Mouse (Mus musculus) lung, embryonic 14.5 days (tissue): ENCODE data around the gene Nrg4. TPM values are rescaled to one million over a fixed set of nuclear protein-coding genes. Genes with fewer than 3 reads are reported as not detected.

Experiments
- ATAC-seq: fragments of 200-750 bp; cut with Nextera tagmentation; 2 replicates; pipeline ENCODE4 v1.8.0; 2017; ENCODE audit warnings: mild to moderate bottlenecking, moderate TSS enrichment, moderate library complexity; ENCODE audit not compliant: insufficient read depth
- DNase-seq: peaks from one replicate; pipeline ENCODE4 v3.0.0-alpha.2; 2015
- H3K27ac ChIP-seq: fragments of 300-500 bp; sonication (generic); 2 replicates; pipeline ENCODE4 v1.5.1; 2014; ENCODE audit warnings: low read depth, mild to moderate bottlenecking, moderate library complexity
- H3K27me3 ChIP-seq: fragments of 300-500 bp; sonication (generic); 2 replicates; pipeline ENCODE4 v1.6.1; 2014; ENCODE audit warnings: low read length, control low read depth; ENCODE audit not compliant: insufficient read depth
- H3K36me3 ChIP-seq: fragments of 300-500 bp; sonication (generic); 2 replicates; pipeline ENCODE4 v1.6.1; 2014; ENCODE audit warnings: control low read depth; ENCODE audit not compliant: insufficient read depth
- H3K4me1 ChIP-seq: fragments of 300-500 bp; sonication (generic); 2 replicates; pipeline ENCODE4 v1.6.1; 2014; ENCODE audit warnings: antibody characterized with exemption, control low read depth; ENCODE audit not compliant: insufficient read depth
- H3K4me2 ChIP-seq: fragments of 300-500 bp; sonication (generic); 2 replicates; pipeline ENCODE4 v1.6.1; 2014; ENCODE audit warnings: mild to moderate bottlenecking
- H3K4me3 ChIP-seq: fragments of 300-500 bp; sonication (generic); 2 replicates; pipeline ENCODE4 v1.5.1; 2014; ENCODE audit warnings: low read depth, low read length
- H3K9ac ChIP-seq: fragments of 300-500 bp; sonication (generic); 2 replicates; pipeline ENCODE4 v1.6.1; 2014
- H3K9me3 ChIP-seq: fragments of 300-500 bp; sonication (generic); 2 replicates; pipeline ENCODE4 v1.6.1; 2016; ENCODE audit warnings: low read depth, low read length, control low read depth
- CTCF ChIP-seq: IDR thresholded peaks from 2 replicates; pipeline ENCODE4 v1.5.1; 2016; ENCODE audit warnings: antibody characterized with exemption, low read depth
- WGBS: fragments of 180-500 bp; shearing (Covaris S2); extraction: QIAGEN DNeasy Blood & Tissue Kit; methylation state at CpG from one replicate; pipeline ENCODE4 v1.1.7; 2014; 5-methylcytosine and 5-hydroxymethylcytosine counted together
- polyA plus RNA-seq: library from polyadenylated mRNA; unstranded; fragments of >200 nt; fragmentation: Nextera tagmentation; extraction: Ambion mirVana; gene quantifications from 2 replicates; pipeline ENCODE4 v1.2.1, GENCODE M21; 2014

Nrg4 gene
- polyA plus RNA-seq, 1 experiment from 2014 or later, result 1.4 TPM

DNA sequence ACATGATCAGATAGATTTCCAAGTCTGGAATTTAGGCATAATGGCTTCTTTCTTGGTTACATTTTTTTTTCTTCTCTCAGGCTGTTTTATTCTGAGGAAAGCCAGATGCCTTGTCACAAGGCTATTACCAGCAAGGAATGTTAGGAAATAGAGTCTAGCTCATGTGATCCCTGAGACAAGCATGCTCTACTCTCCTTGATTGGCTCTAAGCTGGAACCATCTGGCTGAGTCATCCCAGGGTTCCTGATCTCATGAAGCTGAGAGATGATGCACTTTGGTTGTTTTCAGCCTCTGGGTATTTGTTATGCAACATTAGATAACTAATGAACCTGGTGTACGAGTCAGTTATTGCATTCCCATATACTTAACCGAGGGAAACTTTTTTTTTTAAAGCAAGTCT, 30.4 kb downstream of the Nrg4 start:
- Histone ChIP-seq H3K9me3 (no peaks in the 10 kb centered on the region), H3K36me3 (no peaks in the 10 kb centered on the region), H3K4me2 (no peak overlapping the region), H3K4me3 (no peak overlapping the region), H3K4me1 (no peaks in the 10 kb centered on the region), H3K27ac (no peak overlapping the region), H3K27me3 (no peaks in the 10 kb centered on the region), H3K9ac (no peak overlapping the region)
- 64% methylated on average over 2 of the region's 2 CpGs for WGBS
- no peak for TF ChIP-seq CTCF
- ATAC-seq (no peak), DNase-seq (no peak)

DNA sequence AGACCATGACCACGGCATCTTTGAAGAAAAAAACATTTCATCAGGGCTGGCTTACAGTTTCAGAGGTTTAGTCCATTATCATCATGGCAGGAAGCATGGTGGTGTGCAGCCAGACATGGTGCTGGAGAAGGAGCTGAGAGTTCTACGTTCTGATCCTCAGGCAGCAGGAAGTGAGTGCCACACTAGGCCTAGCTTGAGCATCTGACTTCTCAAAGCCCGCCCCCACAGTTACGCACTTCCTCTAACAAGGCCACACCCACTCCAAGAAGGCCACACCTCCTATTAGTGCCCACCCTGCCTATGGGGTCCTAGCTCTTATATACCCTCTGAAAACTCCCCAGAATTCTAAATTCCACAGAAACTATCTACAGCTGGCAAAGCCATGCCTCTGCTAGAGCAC, 34.7 kb downstream of the Nrg4 start:
- Histone ChIP-seq H3K4me2 (no peak overlapping the region), H3K36me3 (no peaks in the 10 kb centered on the region), H3K9ac (no peak overlapping the region), H3K4me1 (no peaks in the 10 kb centered on the region), H3K4me3 (no peak overlapping the region), H3K27ac (no peak overlapping the region), H3K27me3 (no peaks in the 10 kb centered on the region), H3K9me3 (no peaks in the 10 kb centered on the region)
- DNase-seq (no peak), ATAC-seq (no peak)
- WGBS, result 91% methylated on average over 4 of the region's 4 CpGs
- no peak for TF ChIP-seq CTCF

DNA sequence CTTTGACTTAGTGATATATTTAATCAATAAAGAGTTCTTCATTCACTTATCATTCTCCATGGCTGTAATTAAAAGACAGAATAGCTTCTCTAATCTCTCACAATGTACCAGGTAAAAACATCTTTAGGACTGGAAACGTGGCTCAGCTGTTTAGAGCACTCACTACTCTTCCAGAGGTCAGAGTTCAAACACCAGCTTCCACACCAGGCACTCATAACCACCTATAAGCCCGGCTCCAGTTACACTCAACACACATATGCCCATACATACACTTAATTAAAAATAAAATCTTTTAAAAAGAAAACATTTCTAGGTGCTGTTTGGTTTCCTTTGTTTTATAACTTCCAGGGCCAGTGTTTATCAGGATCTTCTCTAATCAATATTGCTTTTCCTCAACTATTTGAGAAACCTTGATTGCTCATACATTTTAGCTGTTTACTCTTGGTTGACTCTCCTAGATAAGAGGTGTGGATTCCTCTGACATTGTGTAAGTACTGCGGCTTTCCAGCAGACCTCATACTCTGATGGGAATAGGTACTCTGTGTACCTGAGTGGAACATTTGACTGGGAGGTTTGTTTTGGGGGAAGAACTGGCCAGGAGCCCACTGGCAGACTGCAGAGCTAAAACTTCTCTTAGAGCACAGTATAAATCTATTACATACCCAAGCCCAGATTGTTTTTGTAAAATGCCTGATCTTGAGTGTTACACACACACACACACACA, 37.0 kb downstream of the Nrg4 start:
- Histone ChIP-seq H3K36me3 (no peaks in the 10 kb centered on the region), H3K9ac (no peak overlapping the region), H3K4me2 (no peak overlapping the region), H3K27me3 (no peaks in the 10 kb centered on the region), H3K4me1 (no peaks in the 10 kb centered on the region), H3K4me3 (no peak overlapping the region), H3K27ac (no peak overlapping the region), H3K9me3 (no peaks in the 10 kb centered on the region)
- ATAC-seq (no peak), DNase-seq (no peak)
- 28% methylated on average over 3 of the region's 3 CpGs for WGBS
- no peak for TF ChIP-seq CTCF

DNA sequence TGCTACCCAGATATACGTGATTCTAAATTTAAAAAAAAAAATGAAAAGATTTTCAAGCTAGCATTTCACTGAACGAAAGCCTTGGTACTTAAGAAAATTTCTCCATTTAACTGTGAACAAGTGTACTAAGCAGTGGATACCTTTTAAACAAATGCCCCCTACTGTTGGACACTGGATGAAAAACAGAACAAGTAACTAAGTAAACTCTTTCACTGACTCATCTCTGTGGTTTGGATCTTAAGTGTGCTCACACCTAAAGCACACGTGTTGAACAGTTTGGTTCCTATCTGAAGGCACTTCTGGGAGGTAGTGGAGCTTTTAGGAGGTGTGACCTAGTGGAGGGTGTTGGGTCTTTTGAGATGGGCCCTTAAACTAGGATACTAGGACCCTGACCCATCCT, 41.4 kb downstream of the Nrg4 start:
- no peak for ATAC-seq

DNA sequence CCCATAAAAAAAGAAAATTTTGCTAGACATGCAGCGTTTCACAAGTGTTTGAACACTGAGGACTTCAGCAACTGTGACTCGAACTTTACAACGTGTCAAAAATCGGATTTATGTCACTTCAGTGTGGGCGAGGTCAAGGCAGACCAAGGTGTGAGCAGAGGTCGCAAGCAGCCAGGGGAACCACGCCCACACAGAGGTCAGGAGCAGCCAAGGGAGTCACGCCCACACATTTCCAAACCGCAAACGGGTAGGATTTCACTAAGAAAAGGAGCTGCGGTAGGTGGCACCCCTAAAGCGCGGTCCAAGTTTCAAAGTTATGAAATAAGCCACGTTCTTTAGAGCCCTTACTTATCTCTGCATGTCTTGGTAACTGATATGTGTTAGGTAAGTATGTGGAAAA, 43.1 kb downstream of the Nrg4 start:
- 2% methylated on average over 14 of the region's 14 CpGs for WGBS
- no peaks in the 10 kb centered on the region for H3K4me1 ChIP-seq
- peak overlapping the region; percentile 37; the same call in 1 of the 2 replicates for H3K4me2 ChIP-seq
- no peak for ATAC-seq
- DNase-seq, result peak; percentile 25
- H3K36me3 ChIP-seq, result no peaks in the 10 kb centered on the region
- H3K9ac ChIP-seq, result no peak overlapping the region
- H3K27ac ChIP-seq, result no peak overlapping the region
- H3K9me3 ChIP-seq, result no peaks in the 10 kb centered on the region
- H3K4me3 ChIP-seq, result no peak overlapping the region
- TF ChIP-seq CTCF, result no peak
- no peaks in the 10 kb centered on the region for H3K27me3 ChIP-seq

More for the DNA sequence above, 41.4 kb downstream of the Nrg4 start:
- Histone ChIP-seq H3K4me3 (no peak overlapping the region), H3K36me3 (no peaks in the 10 kb centered on the region), H3K4me2 (no peak overlapping the region), H3K9ac (no peak overlapping the region), H3K27ac (no peak overlapping the region), H3K4me1 (no peaks in the 10 kb centered on the region), H3K27me3 (no peaks in the 10 kb centered on the region), H3K9me3 (no peaks in the 10 kb centered on the region)
- TF ChIP-seq CTCF, result no peak
- WGBS, result 75% methylated on average over 3 of the region's 3 CpGs
- DNase-seq, result no peak

DNA sequence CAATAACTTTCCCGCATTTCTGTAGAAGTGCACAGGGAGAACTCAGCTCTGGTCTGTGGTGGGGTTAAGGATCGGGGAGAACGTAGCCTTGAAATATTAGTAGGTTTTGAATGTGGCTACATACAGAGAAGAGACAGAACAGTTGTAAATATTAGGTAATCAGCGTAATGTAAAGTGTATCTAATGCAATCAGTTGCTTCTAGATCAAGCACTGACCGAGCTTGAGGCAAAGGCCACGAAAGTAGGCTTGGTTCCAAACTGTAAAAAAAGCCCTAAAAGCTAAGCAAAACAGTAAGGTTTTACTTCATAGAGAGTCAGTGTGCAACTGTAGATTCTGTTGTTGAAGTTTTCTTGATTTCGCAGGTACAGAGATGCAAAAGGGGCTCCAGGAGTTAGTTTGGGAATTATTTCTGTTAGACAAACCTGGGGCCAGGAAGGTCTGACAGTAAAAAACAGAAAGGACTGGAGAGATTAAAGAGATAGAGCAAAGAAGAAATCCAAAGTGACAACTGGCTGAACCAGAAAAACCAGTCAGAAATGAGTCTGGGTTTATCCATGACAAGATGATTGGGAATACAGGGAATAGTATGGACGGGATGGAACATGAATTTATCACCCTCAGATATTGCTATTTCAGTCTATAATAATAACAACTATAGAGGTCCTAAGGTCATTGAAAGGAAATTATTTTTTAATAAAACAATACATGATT, 47.4 kb downstream of the Nrg4 start:
- ATAC-seq, result no peak
- Histone ChIP-seq H3K27ac (no peak overlapping the region), H3K4me2 (no peak overlapping the region), H3K4me3 (no peak overlapping the region), H3K27me3 (no peaks in the 10 kb centered on the region), H3K36me3 (no peaks in the 10 kb centered on the region), H3K9ac (no peak overlapping the region), H3K4me1 (no peaks in the 10 kb centered on the region), H3K9me3 (no peaks in the 10 kb centered on the region)
- 79% methylated on average over 8 of the region's 8 CpGs for WGBS
- TF ChIP-seq CTCF, result no peak
- no peak for DNase-seq

DNA sequence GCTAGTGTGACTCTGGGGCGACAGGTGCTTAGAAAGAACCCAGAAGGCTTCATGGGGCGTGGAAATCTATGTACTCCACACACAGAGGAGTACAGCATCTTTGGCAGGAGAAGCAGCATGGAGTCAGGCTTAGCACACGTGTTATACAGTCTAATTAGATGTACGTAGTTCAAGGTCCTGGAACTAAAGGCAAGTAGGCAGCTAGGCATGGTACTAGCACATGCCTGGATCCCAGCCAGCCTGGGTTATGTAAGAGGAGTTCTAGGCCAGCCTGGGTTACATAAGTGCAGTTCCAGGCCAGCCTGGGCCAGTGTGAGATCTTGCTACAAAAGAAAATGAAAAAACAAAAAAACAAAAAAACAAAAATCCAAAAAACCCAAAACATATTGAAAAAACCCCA, 49.1 kb downstream of the Nrg4 start:
- Histone ChIP-seq H3K4me3 (no peak overlapping the region), H3K4me2 (no peak overlapping the region), H3K4me1 (no peaks in the 10 kb centered on the region), H3K27me3 (no peaks in the 10 kb centered on the region), H3K27ac (no peak overlapping the region), H3K9ac (no peak overlapping the region), H3K36me3 (no peaks in the 10 kb centered on the region), H3K9me3 (no peaks in the 10 kb centered on the region)
- DNase-seq (no peak), ATAC-seq (no peak)
- 53% methylated on average over 4 of the region's 4 CpGs for WGBS
- no peak for TF ChIP-seq CTCF
